Mouse (Mus musculus) midbrain, embryonic 10.5 days (tissue): ENCODE data around the gene Scn4b. TPM values are rescaled to one million over a fixed set of nuclear protein-coding genes. Genes with fewer than 3 reads are reported as not detected.

Experiments
- DNase-seq: peaks from one replicate; pipeline ENCODE4 v3.0.0-alpha.2; 2017; ENCODE audit warnings: low spot score
- H3K27ac ChIP-seq: fragments of 300-500 bp; sonication (generic); replicated peaks from 2 replicates; pipeline ENCODE4 v1.5.1; 2016; ENCODE audit warnings: mild to moderate bottlenecking
- H3K27me3 ChIP-seq: fragments of 300-500 bp; sonication (generic); 2 replicates; pipeline ENCODE4 v1.6.1; 2016; ENCODE audit warnings: low read depth, mild to moderate bottlenecking; ENCODE audit not compliant: poor library complexity, severe bottlenecking
- H3K36me3 ChIP-seq: fragments of 300-500 bp; sonication (generic); 2 replicates; pipeline ENCODE4 v1.6.1; 2016; ENCODE audit warnings: mild to moderate bottlenecking, moderate library complexity
- H3K4me1 ChIP-seq: fragments of 300-500 bp; sonication (generic); 2 replicates; pipeline ENCODE4 v1.6.1; 2016
- H3K4me3 ChIP-seq: fragments of 300-500 bp; sonication (generic); 2 replicates; pipeline ENCODE4 v1.5.1; 2016; ENCODE audit warnings: mild to moderate bottlenecking, moderate library complexity
- H3K9me3 ChIP-seq: fragments of 300-500 bp; sonication (generic); replicated peaks from 2 replicates; pipeline ENCODE4 v1.6.1; 2016; ENCODE audit warnings: mild to moderate bottlenecking
- WGBS: fragments of 180-500 bp; shearing (Covaris S2); methylation state at CpG from one replicate; pipeline ENCODE4 v1.1.7; 2016; 5-methylcytosine and 5-hydroxymethylcytosine counted together
- polyA plus RNA-seq: library from polyadenylated mRNA; unstranded; fragments of >200 nt; fragmentation: Nextera tagmentation; extraction: Ambion mirVana; gene quantifications from 2 replicates; pipeline ENCODE4 v1.2.1, GENCODE M21; 2016

The Scn4b gene
- polyA plus RNA-seq: 0.16 and 0.28 TPM in 2 replicates

DNA sequence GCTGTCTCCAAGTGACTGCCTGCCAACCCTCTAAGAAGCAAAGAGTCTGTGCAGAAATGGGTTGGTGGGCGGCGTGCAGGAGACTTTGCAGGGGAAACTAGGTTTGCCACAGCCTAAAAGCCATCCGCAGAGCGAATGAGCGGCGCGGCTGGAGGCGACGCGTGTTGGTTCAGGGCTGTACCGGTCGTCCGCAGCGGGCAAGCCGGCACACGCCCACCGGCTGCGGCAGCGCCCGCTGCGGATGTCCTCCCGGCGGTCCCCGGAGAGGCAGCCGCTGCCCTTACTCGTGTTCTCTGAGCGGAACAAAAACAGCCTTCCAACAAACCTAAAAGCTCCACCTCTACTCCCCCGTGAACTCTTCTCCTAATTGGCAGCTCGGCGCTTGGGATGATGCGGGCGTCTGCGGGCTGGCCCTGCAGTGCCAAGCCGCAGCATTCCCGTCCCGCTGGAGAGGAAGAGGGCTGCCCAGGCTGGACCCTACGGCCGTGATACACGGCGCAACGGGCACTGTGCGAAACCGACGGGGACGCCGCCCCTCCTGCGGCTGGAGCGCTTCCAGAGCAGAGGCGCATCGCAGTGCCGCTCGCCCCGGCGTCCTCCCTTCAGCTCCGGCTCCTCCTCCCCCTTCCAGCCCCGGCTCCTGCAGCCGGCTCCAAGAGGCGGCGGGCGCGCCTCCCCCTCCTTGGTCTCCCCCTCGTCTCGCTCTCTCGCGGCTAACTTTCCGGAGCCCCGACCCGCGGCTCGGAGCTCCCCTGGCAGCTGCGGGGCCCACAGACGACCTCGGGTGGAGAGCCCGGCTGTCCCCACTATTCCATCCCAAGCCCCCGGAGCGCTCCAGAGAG is at the start of gene Scn4b:
TSS of gene Scn4b (plus strand) at position 205 of the 842 bp plus-strand sequence.
- Histone ChIP-seq H3K9me3 (no peaks in the 10 kb centered on the region), H3K4me3 (peak within 1 kb of the TSS; percentile 64), H3K27me3 (peaks cover 99% of the 10 kb centered on the region), H3K4me1 (peaks cover 54% of the 10 kb centered on the region), H3K27ac (no peak within 1 kb of the TSS; the same call in 1 of the 2 replicates), H3K36me3 (no peaks in the 10 kb centered on the region)
- under 1% methylated on average over 72 of the region's 76 CpGs for WGBS
- DNase-seq: peak; percentile 61

DNA sequence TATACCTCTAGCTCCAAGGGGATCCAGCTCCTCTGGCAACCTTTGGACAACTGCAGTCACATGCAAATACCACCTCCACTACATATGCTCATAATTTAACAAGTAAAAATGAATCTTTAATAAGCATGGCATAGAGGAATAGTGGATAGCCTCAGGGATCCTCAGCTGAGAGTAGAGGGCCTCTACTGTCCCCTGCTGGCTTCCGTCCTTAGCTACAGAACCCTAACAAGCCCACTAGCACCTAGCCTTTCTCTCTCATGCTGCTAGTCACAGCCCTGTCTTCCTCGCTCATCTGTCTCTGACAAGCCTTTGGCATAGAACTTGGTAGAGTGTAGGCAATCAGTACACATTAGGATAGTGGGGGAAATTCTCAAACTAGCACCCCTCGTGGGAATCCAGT is 47.4 kb upstream of the Scn4b start:
- Histone ChIP-seq H3K9me3 (no peaks in the 10 kb centered on the region), H3K4me3 (no peak overlapping the region), H3K4me1 (no peaks in the 10 kb centered on the region), H3K27ac (no peak overlapping the region), H3K36me3 (no peaks in the 10 kb centered on the region), H3K27me3 (no peaks in the 10 kb centered on the region)
- DNase-seq: no peak
- 63% methylated on average over 3 of the region's 3 CpGs for WGBS

DNA sequence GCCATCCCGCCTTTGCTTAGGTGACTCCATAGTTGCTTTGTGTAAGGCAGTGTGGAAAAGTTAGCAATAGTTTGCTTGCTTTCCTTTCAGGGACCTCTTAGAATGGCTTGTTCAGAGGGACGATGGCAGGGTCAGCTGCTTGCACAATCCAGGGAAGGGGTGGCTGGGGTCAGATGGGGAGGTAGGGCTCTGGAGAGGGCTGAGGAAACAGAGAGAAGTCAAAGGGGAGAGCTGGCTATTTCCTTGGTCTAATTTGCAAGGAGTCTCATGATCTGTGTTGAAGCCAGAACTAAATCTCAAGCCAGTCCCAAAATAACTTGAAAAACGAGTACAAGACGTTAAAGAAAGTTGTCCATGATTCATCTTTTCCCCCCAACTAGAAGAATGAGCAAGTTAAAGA is 45.6 kb upstream of the Scn4b start:
- Histone ChIP-seq H3K27ac (no peak overlapping the region; the same call in 1 of the 2 replicates), H3K27me3 (peaks cover 6% of the 10 kb centered on the region; the same call in 1 of the 2 replicates), H3K4me1 (no peaks in the 10 kb centered on the region), H3K9me3 (no peaks in the 10 kb centered on the region), H3K4me3 (no peak overlapping the region), H3K36me3 (no peaks in the 10 kb centered on the region)
- no peak for DNase-seq
- 75% methylated on average over 4 of the region's 4 CpGs for WGBS

DNA sequence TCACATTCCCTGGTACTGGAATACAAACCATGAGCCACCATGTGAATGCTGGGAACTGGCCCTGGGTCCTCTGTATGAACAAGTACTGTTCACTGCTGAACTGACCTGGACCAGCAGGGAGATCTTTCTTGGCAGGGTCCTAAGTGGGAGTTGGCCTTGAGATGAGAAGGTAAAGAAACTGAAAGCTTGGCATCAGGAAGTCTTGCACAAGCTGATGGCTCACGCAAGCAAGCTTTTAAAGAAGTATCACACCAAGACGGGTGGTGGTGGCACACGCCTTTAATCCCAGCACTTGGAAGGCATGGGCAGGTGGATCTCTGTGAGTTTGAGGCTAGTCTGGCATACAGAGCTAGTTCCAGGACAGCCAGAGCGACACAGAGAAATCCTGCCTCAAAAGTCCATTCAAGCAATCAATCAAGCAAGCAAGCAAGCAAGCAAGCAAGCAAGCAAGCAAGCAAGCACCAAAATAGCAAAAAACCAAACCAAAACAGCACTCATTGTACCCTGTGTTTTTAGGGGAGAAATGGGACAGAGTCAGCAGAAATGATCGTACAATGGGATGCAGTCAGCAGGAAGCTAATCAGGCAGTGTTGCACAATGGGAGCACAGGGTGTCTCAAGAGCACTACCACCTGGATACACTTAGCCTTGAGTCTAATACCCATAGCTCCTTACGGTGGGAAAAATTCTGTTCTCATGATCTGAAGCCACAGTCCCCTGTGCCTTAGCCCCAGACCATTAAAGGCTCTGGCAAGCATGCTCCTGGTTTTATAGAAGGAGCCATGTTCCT is 42.9 kb upstream of the Scn4b start:
- DNase-seq: no peak
- Histone ChIP-seq H3K27me3 (peaks cover 6% of the 10 kb centered on the region; the same call in 1 of the 2 replicates), H3K36me3 (no peaks in the 10 kb centered on the region), H3K9me3 (no peaks in the 10 kb centered on the region), H3K4me3 (no peak overlapping the region), H3K27ac (no peak overlapping the region), H3K4me1 (no peaks in the 10 kb centered on the region)
- WGBS: 85% methylated on average over 6 of the region's 6 CpGs

DNA sequence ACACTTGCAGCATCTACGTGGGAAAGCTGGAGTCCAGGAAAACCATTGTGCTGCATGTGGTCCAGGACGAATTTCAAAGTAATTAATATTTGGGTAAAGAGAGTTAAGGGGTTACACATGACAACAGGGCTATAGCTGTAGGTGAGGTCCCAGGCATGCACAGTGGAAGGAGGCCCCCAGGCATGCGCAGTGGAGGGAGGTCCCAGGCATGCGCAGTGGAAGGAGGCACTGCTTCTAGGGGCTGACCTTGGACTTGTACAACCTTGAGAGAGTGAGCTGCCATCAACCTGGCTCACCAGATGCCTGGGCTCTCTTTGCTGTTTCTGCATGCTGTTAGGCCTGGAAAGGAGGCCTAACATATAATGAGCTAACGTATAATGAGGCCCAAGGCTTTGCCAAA is 40.3 kb upstream of the Scn4b start:
- Histone ChIP-seq H3K9me3 (no peaks in the 10 kb centered on the region), H3K36me3 (no peaks in the 10 kb centered on the region), H3K27me3 (peaks cover 6% of the 10 kb centered on the region; the same call in 1 of the 2 replicates), H3K4me3 (no peak overlapping the region), H3K4me1 (peaks cover under 1% of the 10 kb centered on the region; the same call in 1 of the 2 replicates), H3K27ac (no peak overlapping the region)
- WGBS: 87% methylated on average over 5 of the region's 5 CpGs
- no peak for DNase-seq

DNA sequence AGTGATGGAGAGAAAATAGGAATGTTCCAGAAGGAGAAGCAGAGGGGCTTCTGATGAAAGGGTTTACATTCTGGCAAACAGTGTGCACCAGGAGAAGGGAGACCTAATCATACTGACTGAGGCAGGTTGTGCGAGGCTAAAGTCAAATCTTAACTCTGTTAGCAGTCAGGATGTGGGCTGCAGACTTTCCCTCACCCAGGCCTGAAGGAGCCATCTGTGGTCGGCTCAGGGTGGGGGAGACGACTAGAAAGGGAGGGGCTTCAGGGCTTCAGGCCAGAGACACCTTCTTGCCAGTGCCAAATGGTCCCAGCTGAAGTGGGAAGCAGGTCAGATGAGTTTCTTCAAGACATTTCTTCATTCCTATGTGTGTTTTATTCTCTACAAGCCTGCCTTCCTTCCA is 39.8 kb upstream of the Scn4b start:
- no peaks in the 10 kb centered on the region for H3K36me3 ChIP-seq
- H3K9me3 ChIP-seq: no peaks in the 10 kb centered on the region
- peaks cover 4% of the 10 kb centered on the region for H3K4me1 ChIP-seq
- no peak for DNase-seq
- no peak overlapping the region for H3K27ac ChIP-seq
- WGBS: 58% methylated on average over 3 of the region's 3 CpGs
- H3K4me3 ChIP-seq: no peak overlapping the region
- peaks cover 6% of the 10 kb centered on the region; the same call in 1 of the 2 replicates for H3K27me3 ChIP-seq

DNA sequence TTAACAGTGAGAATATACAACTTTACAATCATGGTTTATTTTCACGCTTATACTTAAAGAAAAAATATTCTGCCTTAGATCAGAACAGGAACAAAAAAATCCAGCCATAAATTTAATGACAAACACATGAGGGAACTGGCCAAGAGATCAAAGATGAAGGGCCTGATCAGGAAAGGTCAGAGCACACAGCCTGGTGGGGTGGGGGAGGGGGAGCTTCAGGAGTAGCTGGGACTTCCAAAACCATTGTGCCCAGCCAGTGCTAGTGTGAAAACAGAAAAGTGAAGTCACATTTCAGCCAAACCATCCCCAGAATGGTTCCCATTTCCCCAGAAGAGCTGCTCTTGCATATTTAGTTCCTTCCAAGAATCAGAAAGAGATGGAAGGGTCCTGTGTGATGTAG is 35.7 kb upstream of the Scn4b start:
- no peaks in the 10 kb centered on the region for H3K36me3 ChIP-seq
- no peak overlapping the region for H3K27ac ChIP-seq
- no peaks in the 10 kb centered on the region for H3K9me3 ChIP-seq
- H3K27me3 ChIP-seq: no peaks in the 10 kb centered on the region
- WGBS: 91% methylated on average over 1 of the region's 1 CpGs
- H3K4me1 ChIP-seq: peaks cover 4% of the 10 kb centered on the region
- no peak overlapping the region for H3K4me3 ChIP-seq
- no peak for DNase-seq

DNA sequence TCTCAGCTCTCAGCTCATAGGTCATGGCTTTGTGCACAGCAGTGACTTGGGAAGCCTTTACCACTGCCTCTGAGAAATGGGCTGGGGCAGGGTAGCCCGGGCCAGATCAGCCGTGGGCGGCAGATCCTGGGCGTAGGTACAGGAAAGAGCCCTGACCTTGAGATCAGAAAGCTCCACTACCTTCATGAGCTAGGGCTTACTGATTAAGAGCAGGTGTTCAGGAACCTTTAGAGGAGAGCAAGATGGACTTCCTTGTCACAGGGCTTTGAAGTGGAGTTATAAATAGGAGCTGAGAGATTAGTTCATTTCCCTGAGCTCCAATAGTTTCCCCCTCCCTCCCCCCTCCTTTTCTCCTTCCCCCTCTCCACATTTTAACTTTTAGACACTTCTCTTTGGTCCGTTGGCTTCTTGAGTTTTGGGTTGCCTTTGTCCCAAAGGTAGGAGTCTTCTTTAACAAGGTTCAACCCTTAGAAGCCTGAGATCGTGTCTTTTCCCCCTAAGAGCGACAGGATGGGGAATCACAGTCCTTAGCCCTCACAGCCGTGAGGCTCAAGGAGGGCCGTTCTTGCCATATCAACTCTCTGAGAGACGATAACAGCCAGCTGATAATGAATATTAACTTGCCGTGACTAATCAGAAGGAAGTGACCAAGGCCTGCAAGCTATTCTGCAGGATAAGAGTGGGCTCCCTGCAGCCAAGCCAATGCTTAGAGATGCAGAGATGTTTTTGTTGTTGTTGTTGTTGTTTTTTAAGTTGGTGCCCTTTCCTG is 34.8 kb upstream of the Scn4b start:
- Histone ChIP-seq H3K4me3 (no peak overlapping the region), H3K4me1 (peaks cover 4% of the 10 kb centered on the region), H3K9me3 (no peaks in the 10 kb centered on the region), H3K27ac (no peak overlapping the region), H3K27me3 (no peaks in the 10 kb centered on the region), H3K36me3 (no peaks in the 10 kb centered on the region)
- DNase-seq: no peak
- WGBS: 81% methylated on average over 11 of the region's 11 CpGs

DNA sequence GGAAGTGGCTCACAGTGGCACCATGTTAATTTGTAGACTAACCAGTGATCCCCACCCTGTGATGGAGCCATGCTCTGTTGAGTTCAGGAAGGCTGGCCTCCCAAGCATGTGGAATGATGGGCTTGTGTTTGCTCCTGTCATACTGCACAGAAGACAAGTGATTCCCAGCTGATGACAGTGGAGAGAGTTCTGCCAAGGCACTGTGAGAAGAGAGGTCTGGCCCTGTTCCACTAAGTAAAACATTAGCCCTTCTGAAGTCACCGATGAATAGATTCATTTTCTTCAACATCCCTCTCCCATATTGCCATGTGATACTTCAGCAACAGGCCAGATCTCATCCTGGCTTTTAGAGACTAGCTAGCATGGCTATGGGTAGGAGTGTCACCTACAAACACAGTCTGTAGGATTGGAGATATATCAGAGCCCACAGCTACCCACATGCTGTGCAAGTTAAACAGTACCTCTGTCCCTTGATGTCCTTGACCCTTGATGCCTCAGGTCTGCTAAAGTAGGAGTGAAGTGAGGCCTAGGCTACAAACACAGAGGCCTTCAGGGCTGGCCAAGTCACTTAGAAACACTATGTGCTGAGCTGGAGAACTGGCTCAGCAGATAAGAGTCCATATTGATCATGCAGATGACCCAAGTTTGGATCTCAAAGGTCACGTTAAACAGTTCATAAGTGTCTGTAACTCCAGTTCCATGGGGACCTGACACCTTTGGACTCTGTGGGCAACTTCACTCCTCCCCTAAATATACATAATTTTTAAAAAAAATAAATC is 32.4 kb upstream of the Scn4b start:
- WGBS: 90% methylated on average over 2 of the region's 2 CpGs
- no peak overlapping the region for H3K27ac ChIP-seq
- no peaks in the 10 kb centered on the region for H3K9me3 ChIP-seq
- H3K27me3 ChIP-seq: no peaks in the 10 kb centered on the region
- no peaks in the 10 kb centered on the region for H3K36me3 ChIP-seq
- no peak overlapping the region for H3K4me3 ChIP-seq
- DNase-seq: no peak
- H3K4me1 ChIP-seq: peaks cover 4% of the 10 kb centered on the region

DNA sequence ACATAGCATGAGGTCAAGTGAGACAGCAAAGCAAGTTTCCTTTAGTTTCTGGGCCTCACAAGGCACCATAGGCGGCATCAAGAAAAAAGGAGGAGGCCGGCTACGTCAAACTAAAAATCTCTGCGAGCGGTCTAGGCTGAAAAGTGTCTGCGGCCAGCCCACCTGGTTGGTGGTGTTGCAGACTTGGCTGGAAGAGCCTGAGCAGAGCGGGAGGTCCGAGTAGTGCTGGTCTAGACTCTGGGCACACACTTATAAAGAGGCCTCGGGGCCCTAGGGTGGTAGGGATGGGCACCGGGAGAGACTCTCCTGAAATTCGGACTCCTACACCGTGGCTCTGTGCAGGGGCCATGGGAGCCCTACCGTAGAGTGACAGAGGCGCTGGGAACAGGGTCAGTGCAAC is 22.5 kb upstream of the Scn4b start:
- H3K27ac ChIP-seq: peak overlapping the region; percentile 81
- peak overlapping the region; percentile 52 for H3K4me3 ChIP-seq
- H3K4me1 ChIP-seq: peaks cover 24% of the 10 kb centered on the region
- peaks cover 32% of the 10 kb centered on the region for H3K27me3 ChIP-seq
- H3K36me3 ChIP-seq: no peaks in the 10 kb centered on the region
- DNase-seq: peak; percentile 64
- WGBS: 5% methylated on average over 14 of the region's 14 CpGs
- no peaks in the 10 kb centered on the region for H3K9me3 ChIP-seq

DNA sequence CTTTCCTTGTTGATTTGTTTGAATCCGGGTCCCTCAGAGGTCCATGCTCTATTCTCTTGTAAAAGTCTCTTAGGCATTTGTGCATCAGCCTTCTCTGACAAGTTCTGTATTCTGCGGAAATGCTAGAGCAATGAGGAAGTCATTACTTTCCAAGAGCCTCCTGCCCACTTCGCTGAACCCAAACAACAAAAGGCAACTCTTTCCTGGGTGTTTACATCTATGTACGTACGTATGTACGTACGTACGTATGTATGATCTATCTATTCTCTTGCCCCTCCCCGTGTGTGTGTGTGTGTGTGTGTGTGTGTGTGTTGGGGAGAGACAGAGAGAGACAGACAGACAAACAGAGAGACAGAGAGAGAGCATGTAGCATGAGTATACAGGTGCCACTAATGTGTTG is 21.4 kb upstream of the Scn4b start:
- WGBS: 73% methylated on average over 9 of the region's 9 CpGs
- no peak overlapping the region for H3K27ac ChIP-seq

More for the DNA sequence above, 21.4 kb upstream of the Scn4b start:
- H3K9me3 ChIP-seq: no peaks in the 10 kb centered on the region
- no peaks in the 10 kb centered on the region for H3K36me3 ChIP-seq
- peaks cover 25% of the 10 kb centered on the region for H3K4me1 ChIP-seq
- no peak for DNase-seq
- H3K4me3 ChIP-seq: no peak overlapping the region
- peaks cover 43% of the 10 kb centered on the region for H3K27me3 ChIP-seq
